Mouse (Mus musculus) myocyte (in vitro differentiated cells): ENCODE data around the gene Elmod3.

Experiments used
- E2F4 ChIP-seq: IDR thresholded peaks from one replicate; pipeline ENCODE4 v1.6.1; 2011; ENCODE audit warnings: mild to moderate bottlenecking, control low read depth, moderate library complexity; ENCODE audit not compliant: insufficient read depth
- MAX ChIP-seq: IDR thresholded peaks from one replicate; pipeline ENCODE4 v1.6.1; 2011; ENCODE audit warnings: low read depth, mild to moderate bottlenecking, control low read depth
- MYOD1 ChIP-seq, 3 experiments: IDR thresholded peaks; one replicate each; pipeline ENCODE4 v1.6.1; 2011; ENCODE audit warnings: control low read depth in 2 of 3, low read depth in 2 of 3, mild to moderate bottlenecking in 2 of 3, moderate library complexity in 1 of 3; ENCODE audit not compliant: insufficient read length in 2 of 3, control insufficient read depth in 1 of 3
- MYOG ChIP-seq, 3 experiments: IDR thresholded peaks; one replicate each; pipeline ENCODE4 v1.6.1; 2011; ENCODE audit warnings: control low read depth in 2 of 3, low read depth in 2 of 3, mild to moderate bottlenecking in 2 of 3; ENCODE audit not compliant: insufficient read length in 2 of 3, control insufficient read depth in 1 of 3, insufficient read depth in 1 of 3
- POLR2A ChIP-seq: IDR thresholded peaks from one replicate; pipeline ENCODE4 v1.6.1; 2011; ENCODE audit warnings: low read depth, mild to moderate bottlenecking, control low read depth, moderate library complexity; ENCODE audit not compliant: insufficient read length
- POLR2AphosphoS2 ChIP-seq: IDR thresholded peaks from one replicate; pipeline ENCODE4 v1.6.1; 2011; ENCODE audit warnings: low read depth, control low read depth; ENCODE audit not compliant: insufficient read length
- REST ChIP-seq: IDR thresholded peaks from one replicate; pipeline ENCODE4 v1.6.1; 2011; ENCODE audit warnings: mild to moderate bottlenecking, control low read depth, moderate library complexity; ENCODE audit not compliant: insufficient read depth, insufficient read length
- TCF12 ChIP-seq: IDR thresholded peaks from one replicate; pipeline ENCODE4 v1.6.1; 2011; ENCODE audit warnings: mild to moderate bottlenecking, control low read depth; ENCODE audit not compliant: poor library complexity, insufficient read depth, severe bottlenecking
- TCF3 ChIP-seq: IDR thresholded peaks from one replicate; pipeline ENCODE4 v1.6.1; 2011; ENCODE audit warnings: low read depth, control low read depth; ENCODE audit not compliant: insufficient read length
- USF1 ChIP-seq: IDR thresholded peaks from one replicate; pipeline ENCODE4 v1.6.1; 2011; ENCODE audit warnings: low read depth, mild to moderate bottlenecking, control low read depth, moderate library complexity

DNA sequence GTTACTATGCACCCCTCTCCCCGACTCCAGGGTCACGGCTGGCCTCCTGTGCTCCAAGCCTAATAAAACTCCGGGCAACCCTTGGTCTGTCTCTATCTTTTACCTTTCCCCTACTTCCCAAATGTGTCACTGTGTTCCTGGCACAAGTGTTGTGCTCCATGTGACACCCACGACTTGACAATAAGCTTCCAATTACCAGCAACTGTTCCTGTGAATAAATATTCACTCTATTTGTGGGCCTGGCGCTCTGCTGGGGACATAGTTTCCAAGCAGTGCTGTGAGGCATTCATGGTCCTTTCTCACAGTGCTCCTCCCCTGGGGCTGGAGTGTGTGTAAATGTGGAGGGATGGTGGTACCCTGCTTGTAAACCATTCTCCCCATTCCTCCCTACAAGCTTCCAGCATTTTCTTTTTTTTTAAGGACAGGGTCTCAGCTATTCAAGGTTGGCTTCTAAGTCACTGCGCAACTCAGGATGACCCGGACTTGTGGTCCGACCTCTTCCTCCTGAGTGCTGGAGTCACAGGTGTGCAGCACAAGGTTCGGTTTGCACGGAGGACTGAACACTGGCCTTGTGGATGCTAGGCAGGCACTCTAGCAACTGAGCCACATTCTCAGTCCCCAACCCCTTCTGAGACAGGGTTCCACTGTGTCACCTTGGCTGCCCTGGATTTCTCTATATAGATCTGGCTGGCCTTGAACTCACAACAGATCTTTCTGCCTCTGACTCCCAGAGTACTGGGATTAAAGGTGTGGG is 27.4 kb downstream of the Elmod3 start:
- TF ChIP-seq POLR2A (no peak), MYOG (IDR thresholded peaks at IDR 0.05; ENCODE audit: control insufficient read depth in 1 of 3, insufficient read depth in 1 of 3, insufficient read length in 2 of 3, low read depth in 2 of 3) (no peak), USF1 (no peak), TCF12 (no peak), MAX (no peak), POLR2AphosphoS2 (no peak), MYOD1 (IDR thresholded peaks at IDR 0.05; ENCODE audit: control insufficient read depth in 1 of 3, insufficient read length in 2 of 3, low read depth in 2 of 3) (no peak), REST (no peak), E2F4 (no peak), TCF3 (no peak)
